Mouse (Mus musculus): ENCODE measurements around the gene Zfp704. TPM values are rescaled to one million over a fixed set of nuclear protein-coding genes. Genes with fewer than 3 reads are reported as not detected.

Gene Zfp704
- polyA plus RNA-seq, 1 experiment from 2014 or later: 7.2 TPM

DNA sequence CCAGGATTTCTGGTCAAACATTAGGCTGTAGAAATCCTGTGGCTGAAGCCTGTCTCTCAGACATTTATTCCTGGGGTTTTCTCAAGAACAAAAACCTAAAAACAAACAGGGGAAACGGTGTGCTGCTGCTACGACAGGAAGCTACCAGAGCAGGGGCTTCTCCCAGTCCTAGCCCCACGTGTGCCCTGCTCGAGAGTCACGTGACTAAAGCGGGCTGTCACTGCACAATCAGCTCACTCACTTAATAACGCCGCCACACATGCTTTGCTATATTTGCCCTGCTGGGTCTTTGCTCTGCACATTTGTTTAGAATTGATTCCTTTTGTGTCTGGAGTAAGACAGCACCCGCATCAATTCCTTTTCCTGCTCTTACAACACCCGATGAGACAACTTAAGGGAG lies 202.1 kb downstream of the Zfp704 start:
- H3K4me1 ChIP-seq (replicated peaks): peaks cover 38% of the 10 kb centered on the region
- no peak for ATAC-seq (ENCODE audit: insufficient number of reproducible peaks, low FRiP score)
- H3K4me2 ChIP-seq: no peak overlapping the region
- no peaks in the 10 kb centered on the region for H3K36me3 ChIP-seq
- H3K27ac ChIP-seq (ENCODE audit: poor library complexity, severe bottlenecking): no peak overlapping the region
- no peak overlapping the region for H3K9ac ChIP-seq
- WGBS: 74% methylated on average over 10 of the region's 10 CpGs
- H3K27me3 ChIP-seq (replicated peaks): no peaks in the 10 kb centered on the region
- 0 out of 2 replicates have a peak, but pooled peaks cover 3% of the 10 kb centered on the region for H3K9me3 ChIP-seq (replicated peaks)
- H3K4me3 ChIP-seq: no peak overlapping the region

DNA sequence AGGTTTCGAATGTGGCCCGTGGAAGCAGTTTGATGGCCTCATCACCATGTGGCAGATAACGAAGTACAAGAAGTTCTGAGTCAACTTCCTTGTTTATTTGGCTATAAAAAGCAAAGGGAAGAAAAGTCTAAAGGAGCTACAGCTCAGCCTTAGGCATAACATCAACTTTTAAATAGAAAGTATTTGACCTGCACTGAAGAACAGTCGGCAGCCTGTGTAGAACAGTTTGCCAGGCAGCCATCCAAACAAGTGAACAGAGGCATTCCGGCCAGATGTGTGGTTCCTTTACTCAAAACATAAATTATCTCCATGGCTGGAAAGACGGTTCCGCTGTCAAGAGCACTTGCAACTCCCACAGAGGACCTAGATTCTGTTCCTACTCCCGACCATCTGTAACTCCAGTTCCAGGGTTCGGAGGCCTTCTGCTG lies 202.8 kb downstream of the Zfp704 start:
- Histone ChIP-seq H3K27ac (ENCODE audit: poor library complexity, severe bottlenecking) (no peak overlapping the region), H3K9ac (no peak overlapping the region)
- WGBS: 57% methylated on average over 9 of the region's 9 CpGs

DNA sequence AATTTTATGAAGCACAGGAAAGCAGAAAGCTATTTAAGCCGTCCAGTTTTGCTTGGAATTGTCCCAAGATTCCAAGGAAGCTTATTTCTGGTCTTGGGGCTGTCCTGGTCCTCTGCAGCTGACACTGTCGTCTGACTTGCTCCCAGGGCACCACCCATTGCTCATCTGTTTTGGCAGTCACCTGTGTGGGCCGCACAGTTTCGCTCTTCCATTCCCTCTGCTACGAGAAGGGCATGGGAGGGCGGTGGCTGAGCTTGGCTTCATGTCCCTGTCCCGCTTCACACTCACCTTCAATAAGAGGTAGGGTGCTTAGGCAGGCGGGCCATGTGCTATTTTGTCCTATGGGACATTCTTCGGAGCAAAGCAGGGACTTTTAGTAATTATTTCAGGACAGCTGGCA lies 204.5 kb downstream of the Zfp704 start:
- peaks cover 54% of the 10 kb centered on the region for H3K4me1 ChIP-seq (replicated peaks)
- no peak overlapping the region for H3K9ac ChIP-seq
- no peak overlapping the region for H3K27ac ChIP-seq (ENCODE audit: poor library complexity, severe bottlenecking)

More for the DNA sequence above, 202.8 kb downstream of the Zfp704 start:
- H3K9me3 ChIP-seq (replicated peaks): 0 out of 2 replicates have a peak, but pooled peaks cover 3% of the 10 kb centered on the region
- ATAC-seq (ENCODE audit: insufficient number of reproducible peaks, low FRiP score): no peak
- no peak overlapping the region for H3K4me2 ChIP-seq
- no peak overlapping the region for H3K4me3 ChIP-seq
- no peaks in the 10 kb centered on the region for H3K36me3 ChIP-seq
- H3K27me3 ChIP-seq (replicated peaks): no peaks in the 10 kb centered on the region
- H3K4me1 ChIP-seq (replicated peaks): peaks cover 43% of the 10 kb centered on the region

DNA sequence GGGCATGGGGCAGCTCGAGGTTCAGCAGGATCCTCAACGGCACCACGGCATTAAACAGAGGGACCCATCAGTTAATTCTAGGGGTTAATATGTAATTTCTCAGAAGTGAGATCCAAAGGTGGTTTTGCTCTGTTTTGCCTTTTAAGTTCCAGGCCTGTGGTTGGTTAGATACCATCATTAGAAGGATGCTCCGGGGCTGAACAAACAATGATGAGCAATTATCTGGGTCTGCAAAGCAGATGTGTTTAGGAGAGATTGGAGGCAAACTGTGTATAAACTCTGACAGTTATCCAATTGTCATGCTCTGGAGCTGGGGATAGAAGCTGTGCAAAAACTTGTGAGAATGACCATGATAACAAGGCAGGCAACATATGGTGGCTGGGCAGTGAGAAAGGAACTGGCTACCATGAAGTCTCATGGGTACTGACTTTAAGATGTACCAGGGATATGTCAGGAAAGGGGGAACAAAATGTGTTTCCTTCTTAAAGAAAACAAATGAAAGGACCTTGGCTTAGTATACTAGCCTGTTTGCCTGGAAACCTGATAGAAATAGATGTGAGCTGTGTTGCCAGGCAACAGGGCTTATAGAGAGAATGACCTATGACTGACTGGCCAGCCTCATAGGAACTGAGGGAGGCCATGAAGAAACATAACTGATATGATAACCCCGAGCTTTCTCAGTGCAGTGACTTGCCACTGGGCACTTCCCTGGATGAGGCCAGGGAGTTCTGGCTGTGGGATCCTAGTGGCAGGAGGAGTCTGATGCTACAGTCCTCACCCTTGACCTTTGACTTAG lies 206.4 kb downstream of the Zfp704 start:
- Histone ChIP-seq H3K4me2 (peak overlapping the region; percentile 11; the same call in 1 of the 2 replicates), H3K4me3 (no peak overlapping the region), H3K4me1 (replicated peaks) (peaks cover 60% of the 10 kb centered on the region), H3K9me3 (replicated peaks) (0 out of 2 replicates have a peak, but pooled peaks cover 3% of the 10 kb centered on the region), H3K27me3 (replicated peaks) (no peaks in the 10 kb centered on the region), H3K9ac (no peak overlapping the region), H3K36me3 (no peaks in the 10 kb centered on the region), H3K27ac (ENCODE audit: poor library complexity, severe bottlenecking) (0 out of 2 replicates have a peak overlapping the region, but pooled peaks have one; percentile 7)
- WGBS: 63% methylated on average over 5 of the region's 5 CpGs
- no peak for ATAC-seq (ENCODE audit: insufficient number of reproducible peaks, low FRiP score)

More for the DNA sequence above, 204.5 kb downstream of the Zfp704 start:
- no peak overlapping the region for H3K4me2 ChIP-seq
- 63% methylated on average over 9 of the region's 9 CpGs for WGBS
- no peaks in the 10 kb centered on the region for H3K27me3 ChIP-seq (replicated peaks)
- H3K4me3 ChIP-seq: no peak overlapping the region
- ATAC-seq (ENCODE audit: insufficient number of reproducible peaks, low FRiP score): no peak
- 0 out of 2 replicates have a peak, but pooled peaks cover 3% of the 10 kb centered on the region for H3K9me3 ChIP-seq (replicated peaks)
- H3K36me3 ChIP-seq: no peaks in the 10 kb centered on the region

DNA sequence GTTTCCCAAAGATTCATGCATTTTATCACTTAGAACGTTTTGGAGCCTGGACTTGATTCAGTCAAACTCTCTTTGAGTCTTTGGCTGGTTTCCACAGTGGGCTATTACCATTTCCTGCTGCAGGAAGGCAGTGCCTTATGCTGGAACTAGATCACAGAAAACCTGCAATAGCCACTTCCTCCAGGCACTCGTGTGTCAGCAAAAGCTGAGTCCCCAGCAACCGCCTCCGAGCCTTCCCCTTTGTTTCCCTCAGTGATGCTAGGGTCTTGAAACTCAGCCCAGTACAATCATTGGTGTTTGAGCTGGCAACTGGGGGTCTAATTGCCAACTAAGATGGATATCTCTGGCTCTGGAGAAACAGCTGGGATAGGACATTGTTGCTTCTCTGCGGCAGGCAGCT lies 207.0 kb downstream of the Zfp704 start:
- Histone ChIP-seq H3K27me3 (replicated peaks) (no peaks in the 10 kb centered on the region), H3K27ac (ENCODE audit: poor library complexity, severe bottlenecking) (0 out of 2 replicates have a peak overlapping the region, but pooled peaks have one; percentile 5), H3K36me3 (no peaks in the 10 kb centered on the region), H3K4me2 (peak overlapping the region; percentile 11; the same call in 1 of the 2 replicates), H3K9me3 (replicated peaks) (no peaks in the 10 kb centered on the region), H3K9ac (no peak overlapping the region), H3K4me3 (no peak overlapping the region), H3K4me1 (replicated peaks) (peaks cover 61% of the 10 kb centered on the region)
- WGBS: 37% methylated on average over 5 of the region's 5 CpGs
- ATAC-seq (ENCODE audit: insufficient number of reproducible peaks, low FRiP score): 0 out of 2 replicates have a peak, but pooled peaks have one; percentile 54

DNA sequence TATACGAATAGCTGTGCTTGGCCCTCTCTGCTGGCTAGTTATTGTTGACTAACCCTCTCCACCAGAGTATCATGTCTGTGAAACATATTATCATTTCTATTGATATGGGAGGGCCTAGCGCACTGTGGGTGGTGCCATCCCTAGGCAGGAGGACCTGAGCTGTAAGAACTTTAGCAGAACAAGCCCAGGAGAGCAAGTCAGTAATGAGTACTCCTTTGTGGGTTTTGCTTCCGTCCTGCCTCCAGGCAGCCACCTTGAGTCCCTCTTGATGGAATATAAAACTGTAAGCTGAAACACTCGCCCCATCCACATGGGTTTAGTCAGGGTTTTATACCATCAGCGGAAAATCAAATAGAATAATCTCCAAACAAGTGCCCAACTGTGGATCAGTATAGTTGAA lies 207.5 kb downstream of the Zfp704 start:
- H3K9ac ChIP-seq: no peak overlapping the region
- H3K27me3 ChIP-seq (replicated peaks): no peaks in the 10 kb centered on the region
- peaks cover 60% of the 10 kb centered on the region for H3K4me1 ChIP-seq (replicated peaks)
- no peak overlapping the region for H3K4me3 ChIP-seq
- H3K9me3 ChIP-seq (replicated peaks): no peaks in the 10 kb centered on the region
- 0 out of 2 replicates have a peak overlapping the region, but pooled peaks have one; percentile 19 for H3K27ac ChIP-seq (ENCODE audit: poor library complexity, severe bottlenecking)
- no peak overlapping the region for H3K4me2 ChIP-seq
- no peak for ATAC-seq (ENCODE audit: insufficient number of reproducible peaks, low FRiP score)
- 77% methylated on average over 5 of the region's 5 CpGs for WGBS
- no peaks in the 10 kb centered on the region for H3K36me3 ChIP-seq

DNA sequence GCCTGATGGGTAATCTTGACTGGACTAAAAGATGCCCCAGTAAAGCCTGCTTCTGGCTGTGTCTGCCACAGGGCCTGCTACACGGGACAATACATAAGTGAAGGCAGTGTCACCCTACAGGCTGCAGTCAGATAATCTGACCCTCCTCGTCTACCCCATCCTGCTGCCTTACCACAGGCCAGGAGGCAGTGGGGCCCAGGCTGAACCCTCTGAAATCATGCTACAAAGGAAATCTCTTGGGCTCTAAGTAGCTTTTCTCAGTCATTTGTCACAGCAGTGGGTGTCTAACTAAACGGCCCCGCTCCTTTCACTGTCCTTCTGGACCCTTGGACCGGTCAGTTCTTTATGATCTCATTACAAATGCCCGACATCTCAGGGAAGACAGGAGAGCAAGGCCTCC lies 208.2 kb downstream of the Zfp704 start:
- no peak for ATAC-seq (ENCODE audit: insufficient number of reproducible peaks, low FRiP score)
- H3K4me1 ChIP-seq (replicated peaks): peaks cover 55% of the 10 kb centered on the region
- H3K4me3 ChIP-seq: no peak overlapping the region
- WGBS: 66% methylated on average over 6 of the region's 6 CpGs
- H3K9ac ChIP-seq: no peak overlapping the region; the same call in 1 of the 2 replicates
- no peaks in the 10 kb centered on the region for H3K27me3 ChIP-seq (replicated peaks)
- H3K36me3 ChIP-seq: no peaks in the 10 kb centered on the region
- no peak overlapping the region for H3K27ac ChIP-seq (ENCODE audit: poor library complexity, severe bottlenecking)
- no peaks in the 10 kb centered on the region for H3K9me3 ChIP-seq (replicated peaks)
- no peak overlapping the region for H3K4me2 ChIP-seq

DNA sequence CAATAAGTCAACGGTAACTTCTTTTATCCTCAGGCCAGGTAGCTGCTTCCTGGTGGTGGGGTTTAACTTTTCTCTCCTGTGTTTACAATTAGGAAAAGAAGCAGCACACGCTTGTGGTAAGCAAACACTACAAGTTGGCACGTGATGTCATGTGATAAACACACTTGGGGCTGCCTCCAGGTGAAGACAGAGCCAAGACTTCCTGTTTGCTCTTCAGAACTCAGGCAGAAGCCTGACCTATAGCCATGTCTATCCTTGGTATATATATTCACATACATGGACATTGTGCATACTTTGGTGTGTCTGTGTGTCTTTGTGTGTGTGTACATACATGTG lies 209.0 kb downstream of the Zfp704 start:
- H3K27me3 ChIP-seq (replicated peaks): no peaks in the 10 kb centered on the region
- 57% methylated on average over 3 of the region's 3 CpGs for WGBS
- no peaks in the 10 kb centered on the region for H3K9me3 ChIP-seq (replicated peaks)
- peaks cover 49% of the 10 kb centered on the region for H3K4me1 ChIP-seq (replicated peaks)
- no peaks in the 10 kb centered on the region for H3K36me3 ChIP-seq
- no peak overlapping the region for H3K4me3 ChIP-seq
- ATAC-seq (ENCODE audit: insufficient number of reproducible peaks, low FRiP score): no peak
- no peak overlapping the region for H3K27ac ChIP-seq (ENCODE audit: poor library complexity, severe bottlenecking)
- H3K4me2 ChIP-seq: no peak overlapping the region
- H3K9ac ChIP-seq: no peak overlapping the region

DNA sequence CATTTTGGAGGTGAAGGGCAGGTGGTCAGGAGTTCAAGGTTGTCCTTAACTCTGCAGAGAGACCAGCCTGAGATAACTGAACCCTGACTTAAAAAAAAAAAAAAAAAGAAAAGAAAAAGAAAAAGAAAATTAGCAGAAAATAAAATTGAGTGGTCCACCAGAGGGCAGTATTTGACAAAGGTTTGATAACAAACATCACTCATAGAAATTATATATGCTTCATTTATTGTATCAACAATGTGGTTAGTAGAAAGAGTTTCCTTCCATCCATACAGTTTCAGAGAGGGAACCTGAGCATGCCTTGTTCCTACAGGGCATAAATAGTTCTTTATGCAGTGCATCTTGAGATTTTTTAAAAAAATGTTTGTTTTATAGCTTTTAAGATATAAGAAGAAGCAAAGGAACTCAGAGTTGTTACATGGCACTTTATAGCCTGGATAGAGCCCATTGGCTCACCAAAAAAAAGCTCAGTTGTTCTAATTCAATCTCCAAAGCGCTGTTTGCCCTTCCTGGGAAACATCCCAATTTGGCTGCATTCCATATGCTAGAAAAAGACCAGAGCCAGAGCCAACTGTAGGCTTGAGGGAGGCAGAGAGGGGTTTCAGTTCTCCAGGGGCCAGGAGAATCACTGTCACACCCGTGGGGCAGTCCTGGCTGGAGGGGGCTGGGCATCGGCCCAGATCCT lies 209.5 kb downstream of the Zfp704 start:
- no peak for ATAC-seq (ENCODE audit: insufficient number of reproducible peaks, low FRiP score)
- Histone ChIP-seq H3K27me3 (replicated peaks) (no peaks in the 10 kb centered on the region), H3K27ac (ENCODE audit: poor library complexity, severe bottlenecking) (no peak overlapping the region), H3K9ac (no peak overlapping the region), H3K36me3 (no peaks in the 10 kb centered on the region), H3K4me1 (replicated peaks) (peaks cover 44% of the 10 kb centered on the region), H3K4me2 (no peak overlapping the region), H3K4me3 (no peak overlapping the region), H3K9me3 (replicated peaks) (no peaks in the 10 kb centered on the region)
- 33% methylated on average over 3 of the region's 3 CpGs for WGBS

DNA sequence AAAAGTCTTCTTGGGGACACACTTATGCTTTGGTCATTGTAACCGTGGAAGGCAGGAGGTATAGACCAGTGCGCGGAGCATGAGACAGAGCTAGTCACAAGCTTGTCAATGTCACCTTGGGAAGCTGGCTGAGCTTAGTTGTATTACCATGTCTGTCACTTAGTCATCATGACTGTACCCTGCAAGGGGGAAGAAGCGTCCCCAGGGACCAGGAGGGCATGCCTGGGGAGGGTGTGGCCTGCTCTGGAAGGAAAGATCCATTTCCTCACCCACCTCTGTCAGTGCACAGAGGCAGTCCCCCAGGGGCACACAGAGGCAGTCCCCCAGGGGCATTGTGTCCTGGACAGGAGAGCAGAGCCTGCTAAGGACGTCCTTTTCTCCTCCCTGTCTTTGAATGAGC lies 211.6 kb downstream of the Zfp704 start:
- H3K4me3 ChIP-seq: no peak overlapping the region
- no peak overlapping the region for H3K9ac ChIP-seq
- ATAC-seq (ENCODE audit: insufficient number of reproducible peaks, low FRiP score): no peak
- 0 out of 2 replicates have a peak, but pooled peaks cover 4% of the 10 kb centered on the region for H3K9me3 ChIP-seq (replicated peaks)
- peaks cover 35% of the 10 kb centered on the region for H3K4me1 ChIP-seq (replicated peaks)
- WGBS: 48% methylated on average over 5 of the region's 5 CpGs
- H3K27ac ChIP-seq (ENCODE audit: poor library complexity, severe bottlenecking): no peak overlapping the region
- H3K27me3 ChIP-seq (replicated peaks): no peaks in the 10 kb centered on the region
- no peak overlapping the region for H3K4me2 ChIP-seq
- no peaks in the 10 kb centered on the region for H3K36me3 ChIP-seq

Measured in heart, embryonic 12.5 days (tissue).